Mouse (Mus musculus): ENCODE data around the gene Camkv. TPM values are rescaled to one million over a fixed set of nuclear protein-coding genes. Genes with fewer than 3 reads are reported as not detected.

The Camkv gene
- polyA plus RNA-seq, 1 experiment from 2014 or later: 67.3 TPM

DNA sequence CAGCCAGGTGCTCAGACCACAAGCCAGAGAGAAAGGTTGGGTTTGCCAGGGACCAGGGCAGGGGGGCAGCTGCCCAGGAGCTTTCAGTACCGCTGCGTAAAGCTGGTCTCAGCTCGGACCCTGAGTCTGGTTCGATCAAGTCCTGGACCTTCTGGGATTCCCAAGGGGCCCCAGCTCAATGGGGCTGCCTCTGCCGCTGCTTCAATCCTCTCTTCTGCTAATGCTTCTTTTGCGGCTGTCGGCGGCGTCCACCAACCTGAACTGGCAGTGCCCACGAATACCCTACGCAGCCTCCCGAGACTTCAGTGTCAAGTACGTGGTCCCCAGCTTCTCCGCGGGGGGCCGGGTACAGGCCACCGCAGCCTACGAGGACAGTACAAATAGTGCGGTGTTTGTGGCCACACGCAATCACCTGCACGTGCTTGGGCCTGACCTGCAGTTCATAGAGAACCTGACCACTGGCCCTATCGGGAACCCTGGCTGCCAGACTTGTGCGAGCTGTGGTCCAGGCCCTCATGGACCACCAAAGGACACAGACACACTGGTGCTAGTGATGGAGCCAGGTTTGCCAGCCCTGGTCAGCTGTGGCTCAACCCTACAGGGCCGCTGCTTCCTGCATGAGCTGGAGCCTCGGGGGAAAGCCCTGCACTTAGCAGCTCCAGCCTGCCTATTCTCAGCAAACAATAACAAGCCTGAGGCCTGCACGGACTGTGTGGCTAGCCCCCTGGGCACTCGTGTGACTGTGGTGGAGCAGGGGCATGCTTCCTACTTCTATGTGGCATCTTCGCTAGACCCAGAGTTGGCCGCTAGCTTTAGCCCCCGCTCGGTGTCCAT, 28.3 kb upstream of the Camkv start:
- ATAC-seq (replicated peaks): no peak
- H3K4me2 ChIP-seq: peak overlapping the region; percentile 48
- H3K4me1 ChIP-seq: peaks cover 13% of the 10 kb centered on the region; the same call in 1 of the 2 replicates
- 42% methylated on average over 31 of the region's 31 CpGs for WGBS
- H3K4me3 ChIP-seq: peak overlapping the region; percentile 23
- peak overlapping the region; percentile 18 for H3K9ac ChIP-seq
- H3K27ac ChIP-seq: no peak overlapping the region
- no peaks in the 10 kb centered on the region for H3K9me3 ChIP-seq
- no peaks in the 10 kb centered on the region for H3K36me3 ChIP-seq (replicated peaks)
- no peaks in the 10 kb centered on the region for H3K27me3 ChIP-seq (replicated peaks)

DNA sequence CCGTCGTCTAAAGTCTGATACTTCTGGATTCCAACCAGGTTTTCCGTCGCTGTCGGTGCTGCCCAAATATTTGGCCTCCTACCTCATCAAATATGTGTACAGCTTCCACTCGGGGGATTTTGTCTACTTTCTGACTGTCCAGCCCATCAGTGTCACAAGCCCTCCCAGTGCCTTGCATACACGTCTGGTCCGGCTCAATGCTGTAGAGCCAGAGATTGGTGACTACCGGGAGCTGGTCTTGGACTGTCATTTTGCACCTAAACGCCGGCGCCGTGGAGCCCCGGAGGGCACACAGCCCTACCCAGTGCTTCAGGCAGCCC, 27.7 kb upstream of the Camkv start:
- Histone ChIP-seq H3K9ac (no peak overlapping the region), H3K4me1 (peaks cover 13% of the 10 kb centered on the region; the same call in 1 of the 2 replicates), H3K36me3 (replicated peaks) (no peaks in the 10 kb centered on the region), H3K27ac (no peak overlapping the region), H3K4me3 (no peak overlapping the region), H3K27me3 (replicated peaks) (no peaks in the 10 kb centered on the region), H3K4me2 (no peak overlapping the region), H3K9me3 (no peaks in the 10 kb centered on the region)
- 84% methylated on average over 14 of the region's 14 CpGs for WGBS
- ATAC-seq (replicated peaks): no peak

DNA sequence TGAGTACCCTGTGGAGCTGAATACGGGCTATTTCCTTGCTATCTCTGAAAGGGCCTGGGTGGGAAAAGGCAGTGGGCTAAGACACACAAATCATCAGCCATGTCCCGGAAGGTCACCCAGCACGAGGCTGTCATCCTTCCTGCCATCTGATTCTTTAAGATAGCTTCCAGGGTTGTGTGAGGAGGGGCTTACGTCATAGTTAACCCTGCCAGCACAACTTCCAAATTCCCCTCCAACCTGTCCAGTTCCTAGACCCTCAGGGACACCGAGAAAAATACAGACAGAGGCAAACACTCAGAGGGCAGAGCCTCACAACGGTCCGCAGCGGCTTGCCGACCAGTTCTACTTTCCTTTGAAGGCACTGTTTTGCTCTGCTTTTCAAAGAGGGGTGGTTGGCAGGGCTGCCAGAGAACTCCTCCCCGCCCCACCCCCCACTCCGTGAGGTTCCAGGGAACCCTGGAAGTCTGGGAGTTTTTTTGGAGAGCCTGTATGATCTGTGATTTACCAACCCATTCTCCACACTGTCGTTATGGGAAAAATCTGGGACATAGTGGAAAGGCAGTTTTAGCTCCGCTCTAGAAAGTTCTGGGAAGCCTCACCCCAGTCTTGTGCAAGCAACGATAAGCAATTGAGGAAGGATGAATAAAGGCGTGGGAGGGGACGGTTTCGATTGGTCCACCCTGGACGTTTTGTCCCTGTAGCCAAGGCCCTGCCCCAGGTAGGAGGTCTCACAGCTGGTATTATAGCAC, 26.9 kb upstream of the Camkv start:
- H3K9me3 ChIP-seq: no peaks in the 10 kb centered on the region
- 30% methylated on average over 18 of the region's 18 CpGs for WGBS
- H3K4me3 ChIP-seq: no peak overlapping the region
- ATAC-seq (replicated peaks): no peak
- no peaks in the 10 kb centered on the region for H3K27me3 ChIP-seq (replicated peaks)
- peaks cover 13% of the 10 kb centered on the region; the same call in 1 of the 2 replicates for H3K4me1 ChIP-seq
- no peak overlapping the region for H3K9ac ChIP-seq
- H3K27ac ChIP-seq: no peak overlapping the region
- H3K4me2 ChIP-seq: no peak overlapping the region
- no peaks in the 10 kb centered on the region for H3K36me3 ChIP-seq (replicated peaks)

DNA sequence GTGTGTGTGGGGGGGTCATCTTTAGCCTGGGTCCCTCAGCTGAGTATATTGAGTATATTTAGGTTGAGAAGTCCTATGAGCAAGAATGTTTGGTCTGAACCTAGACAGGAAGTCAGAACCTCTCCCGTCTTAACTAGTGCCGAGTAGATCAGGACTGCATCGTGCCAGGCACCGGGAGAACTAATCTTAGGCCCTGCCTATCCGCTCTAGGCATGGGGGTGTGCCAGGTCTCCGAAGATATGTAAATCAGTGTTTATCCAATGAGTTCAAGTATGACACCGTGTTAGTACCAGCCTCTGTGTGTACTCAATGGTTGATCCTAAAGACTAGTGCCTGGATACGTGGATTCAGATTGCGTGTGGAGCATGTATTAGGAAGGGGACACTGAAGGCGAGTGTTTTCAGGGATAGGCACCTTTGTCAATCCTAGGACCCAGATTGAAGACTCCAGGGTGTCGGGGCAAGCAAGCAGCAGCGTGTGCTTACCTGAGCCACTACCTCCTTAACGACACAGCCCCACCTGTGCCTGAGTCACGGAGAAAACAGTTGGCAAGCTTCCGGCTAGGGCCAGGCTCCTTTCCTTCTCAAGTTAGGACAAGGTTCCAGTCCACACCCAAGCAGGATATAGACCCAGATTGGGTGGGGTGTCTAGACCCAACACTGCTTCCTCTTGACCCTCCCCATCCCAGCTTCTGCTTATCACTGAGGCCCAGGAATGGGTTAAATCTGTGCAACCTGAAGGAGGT, 25.3 kb upstream of the Camkv start:
- Histone ChIP-seq H3K9me3 (no peaks in the 10 kb centered on the region), H3K9ac (no peak overlapping the region), H3K36me3 (replicated peaks) (no peaks in the 10 kb centered on the region), H3K4me1 (peaks cover 13% of the 10 kb centered on the region; the same call in 1 of the 2 replicates), H3K27me3 (replicated peaks) (no peaks in the 10 kb centered on the region), H3K4me3 (no peak overlapping the region), H3K27ac (no peak overlapping the region), H3K4me2 (no peak overlapping the region)
- 87% methylated on average over 15 of the region's 15 CpGs for WGBS
- ATAC-seq (replicated peaks): no peak

DNA sequence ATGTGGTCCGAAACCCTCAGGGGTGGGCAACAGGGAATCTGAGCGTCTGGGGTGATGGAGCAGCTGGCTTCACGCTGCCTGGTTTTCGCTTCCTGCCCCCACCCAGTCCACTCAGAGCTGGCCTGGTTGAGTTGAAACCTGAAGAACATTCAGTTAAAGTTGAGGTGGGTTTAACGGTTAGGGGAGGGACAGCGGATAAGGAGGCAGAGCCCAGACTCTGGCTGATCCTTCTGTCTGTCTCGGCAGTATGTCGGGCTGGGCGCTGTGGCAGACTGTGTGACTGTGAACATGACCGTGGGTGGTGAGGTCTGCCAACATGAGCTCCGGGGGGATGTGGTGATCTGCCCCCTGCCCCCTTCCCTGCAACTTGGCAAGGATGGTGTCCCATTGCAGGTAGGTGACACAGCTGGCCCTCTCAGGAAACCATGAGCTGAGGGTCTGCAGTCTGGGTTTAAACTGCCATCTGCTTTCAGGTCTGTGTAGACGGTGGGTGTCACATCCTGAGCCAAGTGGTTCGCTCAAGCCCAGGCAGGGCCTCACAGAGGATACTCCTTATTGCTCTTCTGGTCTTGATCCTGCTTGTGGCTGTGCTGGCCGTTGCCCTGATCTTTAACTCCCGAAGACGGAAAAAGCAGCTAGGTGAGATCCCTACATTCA, 20.6 kb upstream of the Camkv start:
- H3K9me3 ChIP-seq: no peaks in the 10 kb centered on the region
- no peak for ATAC-seq (replicated peaks)
- H3K4me3 ChIP-seq: no peak overlapping the region
- no peak overlapping the region for H3K9ac ChIP-seq
- H3K4me2 ChIP-seq: no peak overlapping the region
- 83% methylated on average over 16 of the region's 16 CpGs for WGBS
- H3K27me3 ChIP-seq (replicated peaks): no peaks in the 10 kb centered on the region
- no peaks in the 10 kb centered on the region for H3K36me3 ChIP-seq (replicated peaks)
- no peak overlapping the region for H3K27ac ChIP-seq
- H3K4me1 ChIP-seq: peaks cover 13% of the 10 kb centered on the region

DNA sequence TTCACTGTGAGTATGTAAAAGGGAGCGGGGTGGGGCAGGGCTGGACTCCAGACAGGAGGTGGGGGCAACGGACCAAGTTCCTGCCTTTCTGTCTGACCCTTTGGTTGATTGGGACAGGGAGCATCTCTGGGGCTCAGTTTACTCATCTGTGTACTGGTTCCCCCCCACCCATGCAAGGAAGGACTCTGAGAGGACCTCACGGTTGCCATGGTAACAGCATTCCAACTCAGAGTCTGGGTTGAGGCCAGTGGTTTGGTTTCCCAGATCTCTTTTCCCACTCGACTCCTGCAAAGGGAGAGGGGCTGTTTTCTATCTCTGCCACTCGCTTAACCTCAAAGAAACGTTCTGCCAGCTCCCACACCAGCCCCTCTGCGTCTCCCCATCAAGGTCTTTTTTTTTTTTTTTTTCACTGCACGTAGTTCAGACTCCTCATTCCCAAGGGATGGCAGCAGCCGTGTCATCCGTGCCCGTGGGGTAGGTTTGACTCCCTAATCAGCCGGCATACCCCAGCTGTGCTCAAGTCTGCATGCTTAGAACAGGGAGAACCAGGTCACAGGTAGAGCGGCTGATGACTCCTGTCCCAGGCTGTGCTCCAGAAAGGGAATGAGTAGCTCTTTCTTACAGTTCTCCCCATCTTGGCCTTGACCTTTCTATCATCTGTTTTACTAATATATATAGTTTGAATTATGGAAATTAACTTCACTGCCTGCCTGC, 17.4 kb upstream of the Camkv start:
- Histone ChIP-seq H3K9me3 (no peaks in the 10 kb centered on the region), H3K4me3 (no peak overlapping the region), H3K27me3 (replicated peaks) (no peaks in the 10 kb centered on the region), H3K4me2 (0 out of 2 replicates have a peak overlapping the region, but pooled peaks have one; percentile 19), H3K9ac (no peak overlapping the region), H3K27ac (peak overlapping the region; percentile 16; the same call in 1 of the 2 replicates), H3K4me1 (peaks cover 13% of the 10 kb centered on the region), H3K36me3 (replicated peaks) (no peaks in the 10 kb centered on the region)
- 33% methylated on average over 13 of the region's 13 CpGs for WGBS
- ATAC-seq (replicated peaks): peak; percentile 58

DNA sequence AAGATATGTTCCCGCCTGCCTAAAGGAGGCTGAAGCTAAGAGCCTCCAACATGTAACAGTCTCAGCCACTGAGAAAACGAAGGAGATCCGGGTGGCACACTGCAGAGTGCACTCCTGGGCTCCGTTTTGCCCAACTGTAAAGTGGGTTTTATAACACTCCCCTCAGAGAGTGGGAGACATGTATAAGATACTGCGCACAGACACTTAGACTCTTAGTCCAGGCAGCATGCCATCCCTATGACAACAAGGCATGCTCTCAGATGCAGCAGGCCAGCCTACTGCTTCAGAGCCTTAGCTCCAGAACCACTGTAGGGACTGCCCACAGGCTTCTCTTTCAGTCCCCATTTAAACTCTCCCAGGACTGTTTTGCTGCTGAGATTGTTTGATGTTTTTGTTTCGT, 16.6 kb upstream of the Camkv start:
- 0 out of 2 replicates have a peak overlapping the region, but pooled peaks have one; percentile 6 for H3K27ac ChIP-seq

DNA sequence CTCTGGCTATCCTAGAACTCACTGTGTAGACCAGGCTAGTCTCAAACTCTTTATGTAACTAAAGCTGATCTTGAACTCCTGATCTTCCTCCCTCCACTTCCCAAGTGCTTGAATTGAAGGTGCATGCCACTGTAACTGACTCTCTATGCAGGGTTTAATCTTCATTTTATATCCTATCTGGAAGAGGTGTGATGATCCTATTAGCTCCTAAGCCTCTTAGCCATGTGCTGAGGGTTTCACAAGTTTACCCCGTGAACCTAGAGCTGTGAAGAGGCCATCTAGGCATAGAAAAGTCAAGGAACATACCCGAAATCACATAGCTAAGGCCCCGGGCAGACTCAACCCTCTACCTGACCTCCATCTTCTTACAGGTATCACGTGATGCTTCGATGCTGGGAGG, 16.0 kb upstream of the Camkv start:
- Histone ChIP-seq H3K9me3 (no peaks in the 10 kb centered on the region), H3K4me1 (peaks cover 19% of the 10 kb centered on the region), H3K4me2 (no peak overlapping the region), H3K9ac (no peak overlapping the region), H3K36me3 (replicated peaks) (no peaks in the 10 kb centered on the region), H3K27ac (no peak overlapping the region), H3K27me3 (replicated peaks) (no peaks in the 10 kb centered on the region), H3K4me3 (no peak overlapping the region)
- no peak for ATAC-seq (replicated peaks)
- 83% methylated on average over 5 of the region's 5 CpGs for WGBS

More for the DNA sequence above, 16.6 kb upstream of the Camkv start:
- no peaks in the 10 kb centered on the region for H3K27me3 ChIP-seq (replicated peaks)
- no peak overlapping the region for H3K4me3 ChIP-seq
- no peak overlapping the region for H3K4me2 ChIP-seq
- H3K9ac ChIP-seq: no peak overlapping the region
- WGBS: 87% methylated on average over 6 of the region's 6 CpGs
- no peaks in the 10 kb centered on the region for H3K9me3 ChIP-seq
- ATAC-seq (replicated peaks): no peak
- no peaks in the 10 kb centered on the region for H3K36me3 ChIP-seq (replicated peaks)
- peaks cover 15% of the 10 kb centered on the region for H3K4me1 ChIP-seq

DNA sequence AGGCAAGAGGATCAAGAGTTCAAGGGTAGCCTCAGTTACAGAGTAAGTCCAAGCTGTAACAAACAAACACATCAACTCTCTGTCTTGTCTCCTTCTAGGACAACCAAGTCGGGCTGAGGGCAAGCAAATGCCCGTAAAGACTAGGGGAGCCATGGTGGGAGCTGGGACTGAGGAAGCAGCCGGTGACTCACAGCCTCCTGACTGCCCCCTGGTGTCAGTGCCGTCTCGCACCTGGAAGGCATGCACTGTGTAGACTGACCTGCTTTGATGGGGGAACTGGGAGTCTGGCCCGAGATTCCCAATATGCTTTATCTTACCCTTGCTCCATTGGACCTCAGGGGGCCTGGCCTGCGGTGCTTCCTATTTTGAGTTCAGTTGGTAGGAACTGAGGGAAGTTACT, 12.5 kb upstream of the Camkv start:
- Histone ChIP-seq H3K4me1 (peaks cover 27% of the 10 kb centered on the region), H3K27me3 (replicated peaks) (no peaks in the 10 kb centered on the region), H3K4me2 (no peak overlapping the region), H3K4me3 (no peak overlapping the region), H3K9ac (no peak overlapping the region), H3K36me3 (replicated peaks) (no peaks in the 10 kb centered on the region), H3K27ac (no peak overlapping the region), H3K9me3 (no peaks in the 10 kb centered on the region)
- ATAC-seq (replicated peaks): no peak
- 34% methylated on average over 7 of the region's 7 CpGs for WGBS

DNA sequence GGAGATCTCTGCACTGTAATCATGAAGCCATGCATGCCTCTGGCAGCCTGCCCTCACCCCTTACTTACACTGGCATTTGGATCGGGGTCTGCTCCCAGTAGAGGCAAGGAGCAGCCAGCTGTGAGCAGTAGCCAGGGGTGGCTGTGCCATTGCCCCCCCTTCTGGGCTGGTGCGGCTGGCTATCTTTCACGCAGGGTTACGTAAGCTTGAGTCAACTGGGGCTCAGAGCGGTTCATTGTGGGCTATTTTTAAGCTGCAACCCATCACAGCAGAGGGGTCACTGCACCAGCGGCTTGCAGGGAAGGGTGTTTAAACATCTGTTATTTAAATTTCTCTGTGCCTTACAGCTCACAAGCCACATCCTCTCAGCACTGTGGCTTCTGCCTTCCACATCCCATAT, 11.5 kb upstream of the Camkv start:
- H3K9ac ChIP-seq: no peak overlapping the region
- H3K4me3 ChIP-seq: no peak overlapping the region
- no peaks in the 10 kb centered on the region for H3K27me3 ChIP-seq (replicated peaks)
- ATAC-seq (replicated peaks): no peak
- H3K4me1 ChIP-seq: peaks cover 18% of the 10 kb centered on the region
- H3K4me2 ChIP-seq: no peak overlapping the region
- WGBS: 46% methylated on average over 6 of the region's 6 CpGs
- peak overlapping the region; percentile 1; the same call in 1 of the 2 replicates for H3K27ac ChIP-seq
- H3K36me3 ChIP-seq (replicated peaks): no peaks in the 10 kb centered on the region
- H3K9me3 ChIP-seq: no peaks in the 10 kb centered on the region

DNA sequence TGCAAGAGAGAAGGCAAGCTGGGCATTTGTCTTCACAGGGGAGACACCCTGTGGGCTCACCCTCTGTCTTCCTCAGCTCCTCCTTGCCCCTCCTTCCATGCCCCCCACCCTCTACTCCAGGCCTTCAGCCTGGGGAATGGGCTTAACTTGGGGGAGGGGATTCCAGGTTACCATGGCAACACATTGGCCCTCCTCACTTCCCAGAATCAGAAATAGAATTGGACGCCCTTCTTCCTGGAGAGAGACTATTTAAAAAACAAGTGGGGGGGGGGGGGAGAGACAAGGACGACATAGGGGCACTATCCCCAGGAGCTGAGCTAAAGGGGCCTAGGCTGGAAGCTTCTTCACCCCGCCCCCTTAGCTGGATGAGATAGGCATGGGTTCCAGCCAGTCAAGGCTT, 10.2 kb upstream of the Camkv start:
- H3K4me2 ChIP-seq: no peak overlapping the region

More for the DNA sequence above, 10.2 kb upstream of the Camkv start:
- 16% methylated on average over 3 of the region's 3 CpGs for WGBS
- peak; percentile 54; the same call in 1 of the 2 replicates for ATAC-seq (replicated peaks)
- H3K36me3 ChIP-seq (replicated peaks): no peaks in the 10 kb centered on the region
- H3K4me3 ChIP-seq: no peak overlapping the region
- H3K9ac ChIP-seq: no peak overlapping the region
- no peaks in the 10 kb centered on the region for H3K27me3 ChIP-seq (replicated peaks)
- H3K4me1 ChIP-seq: peaks cover 18% of the 10 kb centered on the region
- H3K27ac ChIP-seq: peak overlapping the region; percentile 1; the same call in 1 of the 2 replicates
- H3K9me3 ChIP-seq: no peaks in the 10 kb centered on the region

All from midbrain, embryonic 15.5 days (tissue).